Mouse (Mus musculus): Measurements from ENCODE around the gene Dedd2.

GRCm38 (mm10) chr7:25249314-25250140 is 29.1 kb upstream of the Dedd2 start:
- no peak for TF ChIP-seq EP300 (IDR thresholded peaks at IDR 0.05; ENCODE audit: low read depth)
- TF ChIP-seq CTCF (IDR thresholded peaks at IDR 0.05; ENCODE audit: low read depth), result no peak

Data from liver, postnatal 0 days (tissue).